Mouse (Mus musculus) neural tube, embryonic 10.5 days (tissue): ENCODE results near the gene Dctn2.

ENCODE experiments used
- DNase-seq: peaks from one replicate; pipeline ENCODE4 v3.0.0-alpha.2; 2017; ENCODE audit warnings: low spot score; ENCODE audit errors: extremely low spot score

The Dctn2 gene

DNA sequence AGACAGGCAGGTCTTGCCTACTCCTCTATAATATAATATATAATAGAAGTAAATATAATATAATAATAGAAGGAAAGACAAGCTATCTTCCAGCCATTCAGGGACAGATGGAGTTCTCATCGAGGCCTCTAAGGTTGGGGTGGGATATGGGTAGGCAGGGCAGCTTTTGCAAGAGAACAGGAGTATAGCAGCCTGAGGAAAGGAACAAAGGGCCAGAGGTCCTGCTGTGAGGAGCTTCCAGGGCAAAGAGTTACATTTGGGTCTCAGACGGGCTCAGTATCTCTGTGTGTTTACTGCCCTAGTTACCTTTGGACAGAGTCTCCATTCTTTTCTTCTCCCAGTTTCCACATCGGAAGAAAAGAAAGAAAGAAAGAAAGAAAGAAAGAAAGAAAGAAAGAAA, 2.5 kb upstream of the Dctn2 start:
- DNase-seq, result no peak

DNA sequence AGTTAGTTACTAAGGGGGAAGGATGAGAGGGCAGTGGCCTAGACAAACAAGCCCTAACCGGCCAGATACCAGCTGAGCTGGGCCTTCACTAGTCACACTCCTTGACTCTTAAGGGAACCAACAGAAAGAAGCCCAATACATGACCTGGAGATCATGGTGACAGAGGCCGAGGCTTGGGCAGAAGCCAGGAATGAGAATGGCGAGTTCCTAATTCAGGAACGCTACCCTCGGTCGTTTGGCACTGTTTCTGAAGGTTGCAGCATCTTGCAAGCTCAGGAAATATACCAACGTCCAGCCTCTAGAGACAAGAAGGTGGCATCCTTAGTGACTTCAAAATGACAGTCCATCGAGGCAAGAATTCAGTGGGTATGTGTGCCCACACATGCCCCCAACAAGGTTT, 1.8 kb upstream of the Dctn2 start:
- DNase-seq, result no peak

DNA sequence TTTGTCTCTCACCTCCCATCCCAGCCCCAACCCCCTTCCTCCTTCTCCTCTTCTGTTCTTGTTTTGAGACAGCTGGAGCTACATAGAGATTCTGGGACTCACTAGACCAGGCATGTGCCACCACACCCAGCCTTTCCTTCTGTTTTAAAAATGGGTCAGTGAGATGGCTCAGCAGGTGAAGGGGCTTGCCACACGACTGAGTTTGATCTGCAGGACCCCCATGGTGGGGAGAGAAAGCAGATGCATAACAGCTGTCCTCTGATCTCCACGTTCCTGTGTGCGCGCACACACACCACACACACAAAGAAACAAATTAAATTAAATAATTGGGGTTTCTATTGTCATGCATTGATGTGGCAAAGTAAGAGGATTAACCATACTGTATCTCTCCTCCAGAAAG, 1.2 kb upstream of the Dctn2 start:
- no peak for DNase-seq

- no peak for DNase-seq
Measured at GRCm38 (mm10) chr10:127265727-127266111, 449 bp upstream of the Dctn2 start.

- DNase-seq, result no peak
Measured at GRCm38 (mm10) chr10:127267318-127267717, 1.1 kb downstream of the Dctn2 start.

DNA sequence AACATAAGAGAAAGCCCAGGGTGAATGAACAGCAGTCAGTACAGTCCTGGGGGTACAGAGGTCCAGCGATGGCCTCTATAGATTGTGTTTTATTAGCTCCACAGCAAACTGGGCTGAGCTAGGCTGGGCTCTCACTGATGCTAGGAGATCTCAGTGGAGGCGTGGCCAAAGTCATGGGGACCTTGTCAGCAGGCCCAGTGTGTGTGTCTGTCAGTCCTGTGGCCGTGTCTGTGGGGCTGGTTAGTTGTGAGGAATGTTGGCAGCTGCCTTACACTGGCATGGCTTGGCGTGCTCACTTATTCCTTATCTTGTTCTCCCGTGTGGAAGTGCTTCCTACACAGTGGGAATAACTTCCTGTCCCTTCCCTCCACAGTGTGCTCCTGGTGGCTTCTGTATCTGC, 2.2 kb downstream of the Dctn2 start:
- no peak for DNase-seq

- no peak for DNase-seq
Measured at GRCm38 (mm10) chr10:127269036-127269435, 2.9 kb downstream of the Dctn2 start.

DNA sequence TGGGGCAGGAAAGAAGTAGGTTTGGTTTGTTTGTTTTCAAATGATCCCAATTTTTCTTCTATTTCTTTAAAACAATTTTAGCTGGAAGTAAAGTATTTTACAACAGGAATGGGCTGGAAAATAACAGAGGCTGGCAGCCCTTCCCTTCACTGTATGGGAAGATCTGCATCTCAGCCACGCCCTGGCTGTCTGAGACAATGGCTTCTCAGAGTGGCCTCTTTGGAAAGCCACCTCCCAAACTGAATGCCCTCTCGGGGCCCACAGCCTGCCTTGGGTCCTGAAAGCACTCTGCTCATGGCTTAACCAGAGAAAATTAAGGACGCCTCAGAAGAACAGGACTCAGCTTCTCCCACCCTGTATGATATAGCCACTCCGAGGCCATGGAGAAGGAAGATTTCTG, 3.7 kb downstream of the Dctn2 start:
- DNase-seq, result no peak

DNA sequence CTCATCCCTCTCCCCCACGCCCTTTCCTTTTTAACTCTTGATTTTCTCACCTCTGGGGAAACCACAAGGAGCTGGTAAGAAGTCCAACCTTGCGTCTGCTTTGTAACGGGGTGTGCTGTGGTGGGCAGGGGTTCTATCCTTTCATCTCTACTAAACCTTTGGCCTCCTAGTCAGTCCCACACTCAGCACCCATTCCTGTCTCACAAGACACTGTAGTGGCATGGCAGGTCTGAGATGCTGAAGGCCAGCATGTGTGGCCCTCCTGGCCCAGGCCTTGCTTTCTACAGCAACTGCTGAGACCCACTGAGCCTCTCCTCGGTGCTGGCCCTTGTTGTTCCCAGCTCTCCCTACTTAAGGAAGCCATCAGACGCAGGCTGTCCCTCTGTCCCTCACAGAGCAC, 6.2 kb downstream of the Dctn2 start:
- no peak for DNase-seq

DNA sequence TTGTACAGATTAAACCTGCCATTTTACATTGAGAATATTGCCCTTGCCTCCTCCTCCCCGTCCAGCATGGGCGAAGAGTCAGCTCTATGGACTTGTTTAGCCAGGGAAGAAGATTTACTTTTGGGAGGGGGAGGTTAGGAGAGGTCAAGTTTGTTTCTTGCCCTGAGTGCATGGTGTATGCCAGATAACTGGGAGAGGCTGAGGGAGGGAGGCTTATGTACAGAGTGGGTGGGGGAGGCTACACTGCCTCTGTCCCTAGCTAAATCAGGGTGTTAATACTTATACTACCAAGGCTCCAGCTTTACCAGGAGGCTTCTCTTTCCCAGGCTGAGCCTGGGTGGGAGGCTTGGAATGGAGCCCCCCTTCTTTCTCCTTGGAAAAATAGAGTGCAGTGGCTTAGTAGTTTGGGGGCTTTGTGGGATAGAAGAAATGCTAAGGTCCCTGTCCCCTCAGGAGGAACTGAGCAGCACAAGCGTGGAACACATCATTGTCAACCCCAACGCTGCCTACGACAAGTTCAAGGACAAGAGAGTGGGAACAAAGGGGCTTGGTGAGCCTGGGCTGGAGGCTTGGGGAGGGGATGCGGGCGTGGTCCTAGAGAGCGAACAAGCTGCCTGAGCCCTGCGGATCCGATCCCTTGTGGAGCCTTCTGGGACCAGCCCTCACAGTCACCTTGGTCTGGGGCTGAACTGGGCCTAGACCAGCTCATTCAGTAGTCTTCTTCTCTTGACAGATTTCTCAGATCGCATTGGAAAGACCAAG, 8.3 kb downstream of the Dctn2 start:
- no peak for DNase-seq

GRCm38 (mm10) chr10:127279730-127280129, 13.6 kb downstream of the Dctn2 start:
- DNase-seq, result no peak

DNA sequence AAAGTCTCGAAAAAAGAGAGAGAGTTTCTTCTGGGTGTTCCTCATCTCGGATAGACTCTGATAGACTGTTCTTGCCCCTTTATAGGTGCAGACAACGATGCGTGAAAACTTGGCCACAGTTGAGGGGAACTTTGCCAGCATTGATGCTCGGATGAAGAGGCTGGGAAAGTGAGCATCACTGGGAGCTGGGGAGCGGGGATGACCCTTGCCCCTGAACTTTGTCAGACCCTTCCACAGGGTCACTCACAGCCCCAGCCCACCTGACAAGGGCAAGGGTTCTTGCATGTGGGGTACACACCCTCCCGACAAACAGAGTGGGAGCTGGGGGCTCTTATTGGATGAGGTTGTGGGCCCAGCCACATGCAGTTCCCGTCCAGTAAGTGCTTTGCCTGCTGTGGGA, 15.1 kb downstream of the Dctn2 start:
- DNase-seq, result no peak

DNA sequence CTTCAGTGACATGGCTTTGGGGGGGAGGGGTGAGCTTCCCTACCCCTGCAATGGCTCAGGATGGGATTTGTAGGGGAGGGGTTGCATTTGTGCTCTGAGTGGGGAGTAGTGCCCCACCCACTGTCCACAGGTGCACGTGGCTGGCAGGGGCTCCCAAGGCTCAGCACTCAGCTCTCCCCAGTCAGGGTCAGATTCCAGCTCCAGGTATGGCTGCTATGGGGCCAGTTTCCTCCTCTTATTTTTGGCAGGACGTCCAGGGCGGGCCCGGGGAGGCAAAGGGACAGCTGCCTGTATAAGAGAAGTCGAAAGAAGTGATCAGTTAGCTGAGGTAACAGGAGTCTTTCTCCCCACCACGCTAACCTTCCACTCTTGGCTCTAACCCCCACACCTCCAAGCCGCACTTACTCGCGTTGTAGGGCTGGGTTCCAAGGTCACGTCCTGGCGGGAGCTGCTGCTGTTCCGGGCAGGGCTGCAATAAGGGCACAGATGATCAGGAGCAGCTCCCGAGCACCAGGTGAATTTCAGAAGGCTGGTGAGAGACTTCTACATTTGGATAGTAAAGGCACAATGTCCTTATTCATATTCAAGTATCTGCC, 16.6 kb downstream of the Dctn2 start:
- DNase-seq, result no peak

- no peak for DNase-seq
Measured at GRCm38 (mm10) chr10:127284105-127284622, 18.0 kb downstream of the Dctn2 start.

DNA sequence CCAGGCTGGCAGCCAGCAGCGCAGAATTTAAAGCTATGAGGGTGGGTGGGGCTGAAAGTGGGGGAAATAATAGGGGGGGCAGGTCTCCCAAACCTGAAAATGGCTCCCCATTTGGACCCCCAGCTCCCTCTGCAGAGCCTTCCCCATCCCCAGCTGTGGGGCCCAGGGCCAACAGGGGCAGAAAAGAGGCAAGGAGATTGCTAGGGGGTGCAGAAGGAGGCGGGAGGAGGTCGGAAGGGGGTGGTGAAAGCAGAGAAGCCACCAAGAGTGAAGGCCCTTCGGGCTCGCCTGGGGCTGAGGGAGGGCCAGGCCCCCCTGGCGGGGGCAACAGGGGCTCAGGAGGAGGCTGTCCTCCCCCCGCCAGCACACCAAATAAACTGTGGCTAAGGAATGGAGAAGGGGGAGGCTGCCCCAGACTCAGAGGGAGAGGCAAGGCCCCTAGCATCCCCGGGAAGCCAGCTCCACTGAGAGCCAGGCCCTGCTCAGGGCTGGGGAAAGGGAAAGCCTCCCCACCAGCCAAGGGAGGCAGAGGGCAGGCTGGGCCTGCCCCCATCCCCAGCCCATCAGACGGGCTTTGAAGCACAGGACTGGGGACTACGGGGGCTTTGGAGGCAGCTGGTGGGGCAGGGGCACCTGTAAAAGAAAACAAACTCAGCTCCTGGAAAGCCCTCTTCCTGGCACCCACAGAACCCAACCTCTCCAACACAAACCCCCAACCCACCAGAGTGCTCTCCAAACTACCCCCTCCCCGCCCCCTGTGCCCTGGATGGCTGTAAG, 18.7 kb downstream of the Dctn2 start:
- DNase-seq, result no peak

DNA sequence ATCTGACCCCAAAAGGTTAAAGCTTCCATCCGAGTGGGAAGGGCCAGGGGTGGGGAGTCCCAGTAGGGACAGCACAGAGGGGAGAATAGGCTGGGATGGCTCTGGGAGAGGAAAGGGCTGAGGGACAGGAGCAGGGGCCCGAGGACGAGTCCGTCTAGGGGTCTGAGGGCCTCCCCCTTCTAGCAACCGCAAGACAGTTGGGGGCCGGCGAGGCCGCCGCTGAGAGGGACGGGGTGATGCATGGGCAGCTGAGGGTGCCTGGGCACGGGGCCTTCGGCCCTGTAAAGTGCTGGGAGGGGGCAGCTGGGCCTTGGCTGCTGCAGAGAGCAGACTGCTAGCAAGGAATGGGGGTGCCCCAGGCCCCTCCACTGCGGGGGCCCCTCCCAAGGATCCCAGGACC, 19.5 kb downstream of the Dctn2 start:
- DNase-seq, result no peak

GRCm38 (mm10) chr10:127286194-127286593, 20.0 kb downstream of the Dctn2 start:
- no peak for DNase-seq

GRCm38 (mm10) chr10:127286730-127287129, 20.6 kb downstream of the Dctn2 start:
- DNase-seq, result peak; percentile 50

DNA sequence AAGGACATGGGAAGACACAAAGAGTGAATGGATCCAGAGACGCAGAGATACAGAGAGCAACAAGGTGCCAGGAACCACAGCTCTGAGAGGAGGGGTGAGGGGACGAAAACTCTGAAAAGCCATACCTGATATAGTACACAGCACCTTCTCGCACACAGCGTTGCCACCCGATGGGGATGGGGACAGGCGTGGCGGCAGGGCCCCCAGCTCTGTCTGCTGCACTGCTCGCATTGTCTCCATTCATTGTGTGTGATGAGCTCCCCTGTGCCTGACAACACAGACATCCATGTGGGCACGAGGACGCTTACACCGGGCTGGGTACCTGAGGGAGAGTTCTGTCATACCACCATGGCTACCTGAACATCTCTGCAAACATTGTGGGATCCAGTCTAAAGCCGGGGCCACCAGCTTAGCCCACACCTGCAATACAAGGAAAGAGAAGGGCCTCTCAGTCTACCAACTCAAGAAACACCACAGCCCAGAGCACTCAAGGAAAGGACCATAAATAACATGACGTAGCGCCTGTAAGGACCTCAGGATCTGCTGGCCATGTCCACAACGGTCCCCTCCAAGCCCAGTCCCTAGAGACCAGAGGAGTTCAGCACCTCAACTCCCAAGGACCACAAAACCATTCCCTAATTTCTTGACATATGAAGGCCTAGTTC, 21.2 kb downstream of the Dctn2 start:
- DNase-seq, result no peak

DNA sequence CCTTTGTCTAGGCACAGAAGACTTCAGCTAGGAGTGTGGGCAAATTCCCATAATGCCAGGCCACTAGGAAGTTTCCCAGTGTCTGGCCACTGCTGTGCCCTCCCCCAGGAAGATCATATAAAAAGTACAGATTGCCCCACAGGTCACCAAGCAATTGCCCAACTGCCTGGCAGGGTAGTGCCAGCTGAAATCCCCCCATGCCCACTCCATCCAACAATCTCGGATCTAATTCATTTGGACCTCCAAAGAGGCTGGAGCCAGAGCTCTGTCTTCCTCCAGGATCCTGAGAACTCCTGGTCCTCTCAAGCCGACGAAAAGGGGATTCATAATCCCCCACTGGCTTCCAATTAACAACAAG, 21.7 kb downstream of the Dctn2 start:
- DNase-seq, result no peak

DNA sequence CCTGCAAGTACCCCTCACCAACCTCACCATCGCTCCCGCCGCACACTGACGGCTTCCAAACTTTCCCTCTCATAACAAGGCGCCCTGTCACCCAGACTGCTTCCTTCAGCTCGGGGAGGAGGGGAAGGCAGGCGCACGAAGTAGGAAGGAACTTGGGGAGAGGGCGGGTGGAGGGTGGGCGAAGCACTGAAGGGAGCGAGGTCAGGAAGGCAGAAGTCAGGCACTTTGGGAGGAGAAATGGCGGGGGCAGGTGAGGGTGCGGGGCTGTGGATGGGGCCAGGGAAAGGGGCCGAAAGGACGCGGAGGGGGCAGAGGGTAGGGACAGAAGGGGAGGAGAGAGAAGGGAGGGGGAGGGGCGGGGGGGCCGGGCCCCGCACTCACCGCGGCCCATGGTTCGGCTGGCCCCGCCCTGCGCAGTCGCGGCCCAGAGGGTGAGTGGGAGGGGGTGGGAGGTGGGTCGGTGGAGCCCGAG, 22.2 kb downstream of the Dctn2 start:
- no peak for DNase-seq
